Mouse (Mus musculus) midbrain, embryonic 15.5 days (tissue): ENCODE data around the gene Utp18. TPM values are rescaled to one million over a fixed set of nuclear protein-coding genes. Genes with fewer than 3 reads are reported as not detected.
A peak's percentile ranks its signal among the peaks of the same experiment; 100 is the strongest.

Experiments
- ATAC-seq: fragments of 200-750 bp; cut with Nextera tagmentation; replicated peaks from 2 replicates; pipeline ENCODE4 v1.8.0; 2017; ENCODE audit warnings: moderate TSS enrichment
- H3K27ac ChIP-seq: fragments of 300-500 bp; sonication (generic); 2 replicates; pipeline ENCODE4 v1.5.1; 2015; ENCODE audit warnings: mild to moderate bottlenecking, inconsistent platforms
- H3K27me3 ChIP-seq: fragments of 300-500 bp; sonication (generic); replicated peaks from 2 replicates; pipeline ENCODE4 v1.6.1; 2015; ENCODE audit warnings: inconsistent platforms
- H3K36me3 ChIP-seq: fragments of 300-500 bp; sonication (generic); replicated peaks from 2 replicates; pipeline ENCODE4 v1.6.1; 2015; ENCODE audit warnings: inconsistent platforms
- H3K4me1 ChIP-seq: fragments of 300-500 bp; sonication (generic); 2 replicates; pipeline ENCODE4 v1.6.1; 2015; ENCODE audit warnings: inconsistent platforms
- H3K4me2 ChIP-seq: fragments of 300-500 bp; sonication (generic); 2 replicates; pipeline ENCODE4 v1.6.1; 2015; ENCODE audit warnings: inconsistent platforms, mild to moderate bottlenecking, moderate library complexity
- H3K4me3 ChIP-seq: fragments of 300-500 bp; sonication (generic); 2 replicates; pipeline ENCODE4 v1.5.1; 2015; ENCODE audit warnings: mild to moderate bottlenecking, inconsistent platforms
- H3K9ac ChIP-seq: fragments of 300-500 bp; sonication (generic); 2 replicates; pipeline ENCODE4 v1.6.1; 2015; ENCODE audit warnings: mild to moderate bottlenecking, inconsistent platforms
- H3K9me3 ChIP-seq: fragments of 300-500 bp; sonication (generic); 2 replicates; pipeline ENCODE4 v1.6.1; 2016; ENCODE audit warnings: inconsistent platforms
- whole genome bisulfite sequencing: fragments of 180-500 bp; shearing (Covaris S2); methylation state at CpG from one replicate; pipeline ENCODE4 v1.1.7; 2015; ENCODE audit warnings: mixed read lengths; 5-methylcytosine and 5-hydroxymethylcytosine counted together
- polyA plus RNA-seq: library from polyadenylated mRNA; unstranded; fragments of >200 nt; fragmentation: Nextera tagmentation; extraction: Ambion mirVana; gene quantifications from 2 replicates; pipeline ENCODE4 v1.2.1, GENCODE M21; 2015

The Utp18 gene
- polyA plus RNA-seq, 1 experiment from 2014 or later = 31.6 TPM

- Histone ChIP-seq H3K9me3 (no peaks in the 10 kb centered on the region), H3K27ac (no peak overlapping the region), H3K4me1 (no peaks in the 10 kb centered on the region), H3K36me3 (peaks cover 32% of the 10 kb centered on the region), H3K9ac (no peak overlapping the region), H3K4me3 (no peak overlapping the region), H3K27me3 (no peaks in the 10 kb centered on the region), H3K4me2 (no peak overlapping the region)
- ATAC-seq = no peak
- 91% methylated on average over 1 of the region's 1 CpGs for WGBS
Measured at GRCm38 (mm10) chr11:93862638-93863037, 22.9 kb downstream of the Utp18 start.

GRCm38 (mm10) chr11:93862045-93862623 lies 23.4 kb downstream of the Utp18 start:
- no peaks in the 10 kb centered on the region for H3K4me1 ChIP-seq
- H3K9me3 ChIP-seq = no peaks in the 10 kb centered on the region
- H3K36me3 ChIP-seq = peaks cover 26% of the 10 kb centered on the region
- 93% methylated on average over 4 of the region's 4 CpGs for WGBS
- no peak overlapping the region for H3K9ac ChIP-seq
- H3K27ac ChIP-seq = no peak overlapping the region
- no peak overlapping the region for H3K4me2 ChIP-seq
- H3K27me3 ChIP-seq = no peaks in the 10 kb centered on the region
- no peak overlapping the region for H3K4me3 ChIP-seq
- ATAC-seq = no peak

GRCm38 (mm10) chr11:93861193-93861592 lies 24.4 kb downstream of the Utp18 start:
- Histone ChIP-seq H3K9me3 (no peaks in the 10 kb centered on the region), H3K4me1 (peaks cover 3% of the 10 kb centered on the region), H3K27me3 (no peaks in the 10 kb centered on the region), H3K4me2 (no peak overlapping the region), H3K36me3 (peaks cover 19% of the 10 kb centered on the region; the same call in 1 of the 2 replicates), H3K27ac (no peak overlapping the region), H3K4me3 (no peak overlapping the region), H3K9ac (no peak overlapping the region)
- no peak for ATAC-seq
- 87% methylated on average over 2 of the region's 2 CpGs for WGBS

- H3K4me1 ChIP-seq = peaks cover 3% of the 10 kb centered on the region
- no peaks in the 10 kb centered on the region for H3K9me3 ChIP-seq
- no peaks in the 10 kb centered on the region for H3K27me3 ChIP-seq
- peaks cover 15% of the 10 kb centered on the region; the same call in 1 of the 2 replicates for H3K36me3 ChIP-seq
- H3K4me3 ChIP-seq = no peak overlapping the region
- H3K4me2 ChIP-seq = no peak overlapping the region
- H3K9ac ChIP-seq = no peak overlapping the region
- ATAC-seq = no peak
- no peak overlapping the region for H3K27ac ChIP-seq
- WGBS = 88% methylated on average over 1 of the region's 1 CpGs
Measured at GRCm38 (mm10) chr11:93860540-93861172, 24.9 kb downstream of the Utp18 start.

GRCm38 (mm10) chr11:93856284-93856955 lies 29.1 kb downstream of the Utp18 start:
- Histone ChIP-seq H3K4me2 (peak overlapping the region; percentile 27; the same call in 1 of the 2 replicates), H3K4me1 (peaks cover 3% of the 10 kb centered on the region), H3K36me3 (peaks cover 11% of the 10 kb centered on the region; the same call in 1 of the 2 replicates), H3K9ac (no peak overlapping the region), H3K9me3 (no peaks in the 10 kb centered on the region), H3K4me3 (no peak overlapping the region), H3K27me3 (no peaks in the 10 kb centered on the region), H3K27ac (no peak overlapping the region)
- 2% methylated on average over 6 of the region's 6 CpGs for WGBS
- peak; percentile 37; the same call in 1 of the 2 replicates for ATAC-seq

GRCm38 (mm10) chr11:93852546-93852945 lies 33.0 kb downstream of the Utp18 start:
- Histone ChIP-seq H3K27ac (no peak overlapping the region), H3K4me2 (no peak overlapping the region), H3K27me3 (no peaks in the 10 kb centered on the region), H3K9ac (no peak overlapping the region), H3K36me3 (no peaks in the 10 kb centered on the region), H3K4me1 (peaks cover 5% of the 10 kb centered on the region), H3K4me3 (no peak overlapping the region), H3K9me3 (no peaks in the 10 kb centered on the region)
- WGBS = 86% methylated on average over 3 of the region's 3 CpGs
- no peak for ATAC-seq

- 6% methylated on average over 2 of the region's 2 CpGs for WGBS
- Histone ChIP-seq H3K9ac (no peak overlapping the region), H3K27ac (no peak overlapping the region)
Measured at GRCm38 (mm10) chr11:93847342-93847741, 38.2 kb downstream of the Utp18 start.

GRCm38 (mm10) chr11:93835800-93836199 lies 49.8 kb downstream of the Utp18 start:
- no peaks in the 10 kb centered on the region for H3K4me1 ChIP-seq
- 66% methylated on average over 2 of the region's 2 CpGs for WGBS
- ATAC-seq = no peak

More at GRCm38 (mm10) chr11:93847342-93847741, 38.2 kb downstream of the Utp18 start:
- no peak for ATAC-seq
- Histone ChIP-seq H3K4me2 (no peak overlapping the region), H3K36me3 (no peaks in the 10 kb centered on the region), H3K27me3 (no peaks in the 10 kb centered on the region), H3K4me3 (no peak overlapping the region), H3K4me1 (peaks cover 3% of the 10 kb centered on the region; the same call in 1 of the 2 replicates), H3K9me3 (no peaks in the 10 kb centered on the region)

GRCm38 (mm10) chr11:93829971-93830370 lies 55.6 kb downstream of the Utp18 start:
- WGBS = 73% methylated on average over 8 of the region's 8 CpGs
- H3K9ac ChIP-seq = no peak overlapping the region
- H3K36me3 ChIP-seq = no peaks in the 10 kb centered on the region
- H3K9me3 ChIP-seq = no peaks in the 10 kb centered on the region
- no peak overlapping the region for H3K4me2 ChIP-seq
- H3K27me3 ChIP-seq = no peaks in the 10 kb centered on the region
- H3K27ac ChIP-seq = peak overlapping the region; percentile 76
- H3K4me1 ChIP-seq = peaks cover 19% of the 10 kb centered on the region
- ATAC-seq = peak; percentile 74
- H3K4me3 ChIP-seq = no peak overlapping the region

More at GRCm38 (mm10) chr11:93835800-93836199, 49.8 kb downstream of the Utp18 start:
- Histone ChIP-seq H3K4me3 (no peak overlapping the region), H3K36me3 (no peaks in the 10 kb centered on the region), H3K9me3 (no peaks in the 10 kb centered on the region), H3K9ac (no peak overlapping the region), H3K27ac (no peak overlapping the region), H3K27me3 (no peaks in the 10 kb centered on the region), H3K4me2 (no peak overlapping the region)

- peak overlapping the region; percentile 3 for H3K4me2 ChIP-seq
- ATAC-seq = peak; percentile 97
- H3K27ac ChIP-seq = peak overlapping the region; percentile 76
- no peak overlapping the region for H3K9ac ChIP-seq
- no peak overlapping the region for H3K4me3 ChIP-seq
- peaks cover 19% of the 10 kb centered on the region for H3K4me1 ChIP-seq
- no peaks in the 10 kb centered on the region for H3K36me3 ChIP-seq
- H3K27me3 ChIP-seq = no peaks in the 10 kb centered on the region
- WGBS = 30% methylated on average over 6 of the region's 6 CpGs
- no peaks in the 10 kb centered on the region for H3K9me3 ChIP-seq
Measured at GRCm38 (mm10) chr11:93829327-93829679, 56.3 kb downstream of the Utp18 start.

GRCm38 (mm10) chr11:93828619-93829326 lies 56.8 kb downstream of the Utp18 start:
- no peak overlapping the region for H3K4me3 ChIP-seq
- H3K4me2 ChIP-seq = peak overlapping the region; percentile 3
- no peak overlapping the region for H3K9ac ChIP-seq
- H3K4me1 ChIP-seq = peaks cover 19% of the 10 kb centered on the region
- no peaks in the 10 kb centered on the region for H3K36me3 ChIP-seq
- 35% methylated on average over 14 of the region's 14 CpGs for WGBS
- H3K27ac ChIP-seq = peak overlapping the region; percentile 76
- H3K9me3 ChIP-seq = no peaks in the 10 kb centered on the region
- H3K27me3 ChIP-seq = no peaks in the 10 kb centered on the region
- peak; percentile 69 for ATAC-seq

GRCm38 (mm10) chr11:93822261-93822660 lies 63.3 kb downstream of the Utp18 start:
- H3K4me3 ChIP-seq = no peak overlapping the region
- no peak overlapping the region for H3K4me2 ChIP-seq
- WGBS = 34% methylated on average over 2 of the region's 2 CpGs
- H3K27me3 ChIP-seq = no peaks in the 10 kb centered on the region
- H3K9me3 ChIP-seq = no peaks in the 10 kb centered on the region
- no peak overlapping the region for H3K9ac ChIP-seq
- no peaks in the 10 kb centered on the region; the same call in 1 of the 2 replicates for H3K4me1 ChIP-seq
- no peaks in the 10 kb centered on the region for H3K36me3 ChIP-seq
- ATAC-seq = no peak
- H3K27ac ChIP-seq = no peak overlapping the region
